Mouse (Mus musculus): ENCODE data around the gene Rnf141.

DNA sequence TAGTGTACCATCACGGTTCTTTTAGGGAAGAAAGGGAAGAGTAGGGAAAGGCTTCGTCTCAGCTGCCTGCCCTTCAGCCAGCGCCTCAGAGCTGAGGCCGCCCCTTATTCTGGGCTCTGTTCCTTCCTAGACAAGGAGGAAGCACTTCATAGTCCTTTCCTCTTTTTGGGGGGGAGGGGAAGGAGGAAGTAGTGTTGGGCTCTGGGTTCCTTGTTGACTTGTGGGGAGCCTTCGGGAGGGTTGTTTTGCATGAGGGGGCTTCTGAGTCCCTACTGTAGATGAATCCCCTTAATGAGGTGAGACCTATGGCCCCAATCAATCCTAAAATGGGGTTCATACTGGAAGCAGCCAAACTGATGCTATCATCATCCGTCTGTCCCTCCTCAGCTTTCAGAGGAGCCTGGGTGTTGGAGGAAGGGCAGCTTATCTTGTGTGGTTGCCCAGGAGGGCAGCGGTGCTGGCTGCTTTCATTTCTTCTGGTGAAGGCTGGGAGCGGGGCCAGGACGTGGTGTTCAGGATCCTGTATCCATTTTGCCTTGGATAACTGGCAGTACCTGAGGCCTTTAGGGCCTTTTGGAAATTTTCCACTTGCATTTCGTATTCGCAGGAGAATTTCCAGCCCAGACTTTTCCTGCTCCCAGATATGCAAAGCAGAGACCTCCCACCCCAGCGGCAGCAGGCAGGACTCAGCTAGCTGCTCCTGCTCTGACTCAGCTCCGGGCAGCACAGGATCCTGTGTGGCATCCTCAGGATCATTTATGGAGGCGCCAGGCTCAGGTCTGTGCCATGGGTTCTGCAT, 70.9 kb downstream of the Rnf141 start:
- no peak for TF ChIP-seq POLR2A (IDR thresholded peaks at IDR 0.05; ENCODE audit: low read depth, low read length)
- TF ChIP-seq CTCF (IDR thresholded peaks at IDR 0.05; ENCODE audit: extremely low read depth, insufficient read depth, insufficient read length, insufficient replicate concordance) = no peak
